Mouse (Mus musculus) megakaryocyte, embryonic 14.5 days (primary cell): ENCODE measurements at regions not wholly inside any gene's neighbourhood (a gene's known extent, or its start where the extent isn't known, plus 50 kb on each side); places are given as distances from the start of the nearest gene placed in this dataset.

Experiments
- FLI1 ChIP-seq: IDR thresholded peaks from 2 replicates; pipeline ENCODE4 v1.6.1; 2012; ENCODE audit warnings: low read length, inconsistent platforms, mixed read lengths
- GATA1 ChIP-seq: IDR thresholded peaks from 3 replicates; pipeline ENCODE4 v1.6.1; 2012; ENCODE audit warnings: mixed read lengths, low read length, inconsistent platforms, borderline replicate concordance

- no peak for TF ChIP-seq GATA1
- no peak for TF ChIP-seq FLI1
Observed at GRCm38 (mm10) chr4:95106881-95107665, 55.1 kb upstream of the Jun start.
